Mouse (Mus musculus) myocyte (in vitro differentiated cells): Measurements from ENCODE around the gene Ptpn1. TPM values are rescaled to one million over a fixed set of nuclear protein-coding genes. Genes with fewer than 3 reads are reported as not detected.

ENCODE experiments used
- H3K27me3 ChIP-seq: one replicate; pipeline ENCODE4 v1.6.1; 2011; ENCODE audit not compliant: control insufficient read depth, insufficient read depth, insufficient read length
- H3K36me3 ChIP-seq: one replicate; pipeline ENCODE4 v1.6.1; 2011; ENCODE audit not compliant: control insufficient read depth, insufficient read depth
- H3K4me2 ChIP-seq: one replicate; pipeline ENCODE4 v1.6.1; 2011; ENCODE audit warnings: low read depth, control low read depth
- H3K4me3 ChIP-seq: one replicate; pipeline ENCODE4 v1.5.1; 2011; ENCODE audit warnings: mild to moderate bottlenecking, control low read depth, moderate library complexity
- H3K79me2 ChIP-seq: one replicate; pipeline ENCODE4 v1.6.1; 2011; ENCODE audit not compliant: control insufficient read depth, insufficient read depth
- H3ac ChIP-seq: one replicate; pipeline ENCODE4 v1.6.1; 2011; ENCODE audit not compliant: control insufficient read depth, insufficient read length
- CEBPB ChIP-seq: IDR thresholded peaks from 2 replicates; pipeline ENCODE4 v1.6.1; 2011; ENCODE audit warnings: mild to moderate bottlenecking, moderate library complexity; ENCODE audit not compliant: poor library complexity, insufficient read depth, severe bottlenecking
- E2F4 ChIP-seq: IDR thresholded peaks from one replicate; pipeline ENCODE4 v1.6.1; 2011; ENCODE audit warnings: mild to moderate bottlenecking, control low read depth, moderate library complexity; ENCODE audit not compliant: insufficient read depth
- MAX ChIP-seq: IDR thresholded peaks from one replicate; pipeline ENCODE4 v1.6.1; 2011; ENCODE audit warnings: low read depth, mild to moderate bottlenecking, control low read depth
- MYOD1 ChIP-seq, 3 experiments: IDR thresholded peaks; one replicate each; pipeline ENCODE4 v1.6.1; 2011; ENCODE audit warnings: control low read depth in 2 of 3, low read depth in 2 of 3, mild to moderate bottlenecking in 2 of 3, moderate library complexity in 1 of 3; ENCODE audit not compliant: insufficient read length in 2 of 3, control insufficient read depth in 1 of 3
- MYOG ChIP-seq, 3 experiments: IDR thresholded peaks; one replicate each; pipeline ENCODE4 v1.6.1; 2011; ENCODE audit warnings: control low read depth in 2 of 3, low read depth in 2 of 3, mild to moderate bottlenecking in 2 of 3; ENCODE audit not compliant: insufficient read length in 2 of 3, control insufficient read depth in 1 of 3, insufficient read depth in 1 of 3
- POLR2A ChIP-seq: IDR thresholded peaks from one replicate; pipeline ENCODE4 v1.6.1; 2011; ENCODE audit warnings: low read depth, mild to moderate bottlenecking, control low read depth, moderate library complexity; ENCODE audit not compliant: insufficient read length
- POLR2AphosphoS2 ChIP-seq: IDR thresholded peaks from one replicate; pipeline ENCODE4 v1.6.1; 2011; ENCODE audit warnings: low read depth, control low read depth; ENCODE audit not compliant: insufficient read length
- REST ChIP-seq: IDR thresholded peaks from one replicate; pipeline ENCODE4 v1.6.1; 2011; ENCODE audit warnings: mild to moderate bottlenecking, control low read depth, moderate library complexity; ENCODE audit not compliant: insufficient read depth, insufficient read length
- SRF ChIP-seq: IDR thresholded peaks from one replicate; pipeline ENCODE4 v1.6.1; 2011; ENCODE audit warnings: low read depth; ENCODE audit not compliant: control insufficient read depth, insufficient read length
- TCF12 ChIP-seq: IDR thresholded peaks from one replicate; pipeline ENCODE4 v1.6.1; 2011; ENCODE audit warnings: mild to moderate bottlenecking, control low read depth; ENCODE audit not compliant: poor library complexity, insufficient read depth, severe bottlenecking
- TCF3 ChIP-seq: IDR thresholded peaks from one replicate; pipeline ENCODE4 v1.6.1; 2011; ENCODE audit warnings: low read depth, control low read depth; ENCODE audit not compliant: insufficient read length
- USF1 ChIP-seq: IDR thresholded peaks from one replicate; pipeline ENCODE4 v1.6.1; 2011; ENCODE audit warnings: low read depth, mild to moderate bottlenecking, control low read depth, moderate library complexity
- polyA plus RNA-seq: library from polyadenylated mRNA; unstranded; fragments of >200 nt; fragmentation: generic; extraction: Trizol; gene quantifications from one replicate; pipeline ENCODE4 v1.2.1, GENCODE M21; 2012; ENCODE audit warnings: missing spikeins

Gene Ptpn1
- polyA plus RNA-seq, 1 experiment, result 45.0 TPM

- Histone ChIP-seq H3K4me2 (no peak overlapping the region), H3K27me3 (no peaks in the 10 kb centered on the region), H3K79me2 (peaks cover 82% of the 10 kb centered on the region), H3ac (no peak overlapping the region), H3K36me3 (no peaks in the 10 kb centered on the region), H3K4me3 (no peak overlapping the region)
- no peak for TF ChIP-seq SRF
Observed at GRCm38 (mm10) chr2:167945451-167945850, 13.6 kb downstream of the Ptpn1 start.

- H3K4me3 ChIP-seq, result no peak overlapping the region
- H3K36me3 ChIP-seq, result no peaks in the 10 kb centered on the region
- H3K4me2 ChIP-seq, result no peak overlapping the region
- TF ChIP-seq TCF12 (no peak), MAX (no peak), CEBPB (no peak), REST (no peak), POLR2AphosphoS2 (no peak)
- H3K27me3 ChIP-seq, result no peaks in the 10 kb centered on the region
- H3ac ChIP-seq, result no peak overlapping the region
- peaks cover 86% of the 10 kb centered on the region for H3K79me2 ChIP-seq
Observed at GRCm38 (mm10) chr2:167947251-167947650, 15.4 kb downstream of the Ptpn1 start.

GRCm38 (mm10) chr2:167948047-167948446 is 16.2 kb downstream of the Ptpn1 start:
- Histone ChIP-seq H3K27me3 (no peaks in the 10 kb centered on the region), H3K79me2 (peaks cover 93% of the 10 kb centered on the region), H3ac (no peak overlapping the region), H3K4me3 (no peak overlapping the region), H3K36me3 (no peaks in the 10 kb centered on the region), H3K4me2 (no peak overlapping the region)
- TF ChIP-seq E2F4, result no peak
- no peak for TF ChIP-seq REST
- no peak for TF ChIP-seq CEBPB
- TF ChIP-seq MYOG (IDR thresholded peaks at IDR 0.05; ENCODE audit: control insufficient read depth in 1 of 3, insufficient read depth in 1 of 3, insufficient read length in 2 of 3, low read depth in 2 of 3), result no peak
- no peak for TF ChIP-seq TCF12
- no peak for TF ChIP-seq MAX
- TF ChIP-seq POLR2AphosphoS2, result no peak
- no peak for TF ChIP-seq USF1
- no peak for TF ChIP-seq SRF
- TF ChIP-seq POLR2A, result no peak
- no peak for TF ChIP-seq TCF3
- TF ChIP-seq MYOD1 (IDR thresholded peaks at IDR 0.05; ENCODE audit: control insufficient read depth in 1 of 3, insufficient read length in 2 of 3, low read depth in 2 of 3), result no peak

- TF ChIP-seq E2F4 (no peak), TCF12 (no peak), CEBPB (no peak), POLR2A (no peak), USF1 (no peak), MYOG (IDR thresholded peaks at IDR 0.05; ENCODE audit: control insufficient read depth in 1 of 3, insufficient read depth in 1 of 3, insufficient read length in 2 of 3, low read depth in 2 of 3) (no peak), SRF (no peak), MYOD1 (IDR thresholded peaks at IDR 0.05; ENCODE audit: control insufficient read depth in 1 of 3, insufficient read length in 2 of 3, low read depth in 2 of 3) (no peak), POLR2AphosphoS2 (no peak)
Observed at GRCm38 (mm10) chr2:167948557-167948956, 16.7 kb downstream of the Ptpn1 start.

GRCm38 (mm10) chr2:167949250-167949649 is 17.4 kb downstream of the Ptpn1 start:
- H3K27me3 ChIP-seq, result no peaks in the 10 kb centered on the region
- no peak for TF ChIP-seq TCF12
- no peak for TF ChIP-seq POLR2AphosphoS2
- TF ChIP-seq E2F4, result no peak
- no peak for TF ChIP-seq REST
- no peak for TF ChIP-seq MYOD1 (IDR thresholded peaks at IDR 0.05; ENCODE audit: control insufficient read depth in 1 of 3, insufficient read length in 2 of 3, low read depth in 2 of 3)
- no peak for TF ChIP-seq SRF
- TF ChIP-seq CEBPB, result no peak
- TF ChIP-seq USF1, result no peak
- TF ChIP-seq TCF3, result no peak
- TF ChIP-seq MYOG (IDR thresholded peaks at IDR 0.05; ENCODE audit: control insufficient read depth in 1 of 3, insufficient read depth in 1 of 3, insufficient read length in 2 of 3, low read depth in 2 of 3), result no peak
- no peak for TF ChIP-seq MAX
- no peak for TF ChIP-seq POLR2A
- H3K4me3 ChIP-seq, result no peak overlapping the region
- H3K36me3 ChIP-seq, result no peaks in the 10 kb centered on the region
- no peak overlapping the region for H3ac ChIP-seq
- peaks cover 93% of the 10 kb centered on the region for H3K79me2 ChIP-seq
- peak overlapping the region; percentile 62 for H3K4me2 ChIP-seq

More at GRCm38 (mm10) chr2:167948557-167948956, 16.7 kb downstream of the Ptpn1 start:
- Histone ChIP-seq H3K27me3 (no peaks in the 10 kb centered on the region), H3ac (no peak overlapping the region), H3K4me2 (peak overlapping the region; percentile 62), H3K36me3 (no peaks in the 10 kb centered on the region), H3K79me2 (peaks cover 93% of the 10 kb centered on the region), H3K4me3 (no peak overlapping the region)
